Mouse (Mus musculus) spleen, adult 12 weeks (tissue): ENCODE data around the gene Jakmip3.

Source experiments
- DNase-seq: peaks from one replicate; pipeline ENCODE4 v3.0.0; 2022; ENCODE audit warnings: low spot score

Jakmip3 gene

DNA sequence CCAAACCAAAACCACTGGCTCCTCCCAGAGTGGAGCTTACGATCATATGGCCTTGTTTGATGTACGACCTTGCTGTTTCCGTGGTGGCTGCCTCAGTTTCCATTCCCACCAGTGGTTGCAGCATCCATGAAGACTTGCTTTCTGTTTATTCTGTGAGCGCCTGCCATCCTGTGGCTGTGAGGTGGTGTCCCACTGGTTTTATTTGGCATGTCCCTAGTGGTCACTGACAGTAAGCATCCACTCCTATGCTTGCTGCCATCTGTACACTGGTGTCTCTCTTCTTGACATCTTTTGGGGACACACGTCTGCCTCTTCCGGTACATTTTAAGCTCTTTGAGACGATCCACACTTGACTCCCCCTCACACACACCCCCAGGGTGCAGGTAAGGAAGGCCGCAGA, 7.2 kb downstream of the Jakmip3 start:
- no peak for DNase-seq

DNA sequence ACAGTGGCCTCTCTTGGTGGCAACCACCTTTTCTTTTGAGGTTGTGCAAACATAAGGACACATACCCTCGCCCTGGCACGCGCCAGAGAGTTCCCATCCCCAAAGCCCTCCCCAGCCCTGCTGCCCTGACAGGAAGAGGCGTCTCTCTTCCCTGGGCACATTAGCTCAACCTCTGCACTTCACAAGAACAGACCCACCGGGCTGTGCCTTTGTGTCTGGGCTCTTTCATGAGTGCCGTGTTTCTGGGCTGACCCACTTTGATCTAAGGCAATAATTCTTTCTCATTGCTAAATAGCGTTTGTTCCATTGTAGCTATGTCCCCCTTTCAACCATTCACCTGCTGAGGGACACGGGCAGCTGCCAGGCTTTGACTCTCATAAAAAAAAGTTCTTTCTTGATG, 7.8 kb downstream of the Jakmip3 start:
- DNase-seq = no peak

DNA sequence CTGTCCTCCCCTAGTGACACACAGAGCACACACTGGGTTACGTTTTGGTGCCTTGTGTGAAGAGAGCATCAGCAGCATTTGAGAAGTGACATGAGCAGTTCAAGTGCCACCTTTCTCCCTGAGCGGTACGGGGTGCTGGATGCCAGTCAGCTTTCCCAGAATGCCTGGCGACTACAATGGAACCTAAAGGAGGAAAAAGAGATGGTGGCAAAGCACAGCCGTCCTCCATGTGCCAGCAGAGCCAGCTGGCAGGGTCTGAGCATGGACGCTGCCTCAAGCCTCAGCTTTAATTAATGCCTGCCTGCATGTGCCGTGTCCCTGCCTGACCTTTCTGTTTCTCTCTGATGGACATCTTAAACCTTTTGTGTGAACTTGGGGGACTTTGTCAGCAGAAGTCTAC, 15.3 kb downstream of the Jakmip3 start:
- DNase-seq = no peak

DNA sequence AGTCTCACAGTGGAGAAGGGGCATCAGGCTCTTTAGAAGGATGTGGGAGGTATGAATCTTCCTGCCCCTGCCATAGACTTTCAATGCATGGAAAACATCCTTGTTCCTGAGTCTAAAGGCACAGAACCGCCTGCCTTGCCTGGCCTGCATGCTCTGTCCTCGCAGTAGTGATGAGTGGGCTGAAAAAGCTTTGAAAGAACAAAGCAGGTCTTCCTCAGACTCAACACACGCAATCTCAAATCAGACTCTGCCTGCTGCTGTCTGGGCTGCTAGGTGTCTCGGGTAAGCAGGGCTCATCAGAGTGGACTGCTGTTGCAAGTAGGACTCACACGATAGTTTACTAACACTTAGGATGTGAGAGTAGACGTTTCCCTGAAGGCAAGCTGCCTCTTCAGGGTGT, 16.6 kb downstream of the Jakmip3 start:
- DNase-seq = no peak

DNA sequence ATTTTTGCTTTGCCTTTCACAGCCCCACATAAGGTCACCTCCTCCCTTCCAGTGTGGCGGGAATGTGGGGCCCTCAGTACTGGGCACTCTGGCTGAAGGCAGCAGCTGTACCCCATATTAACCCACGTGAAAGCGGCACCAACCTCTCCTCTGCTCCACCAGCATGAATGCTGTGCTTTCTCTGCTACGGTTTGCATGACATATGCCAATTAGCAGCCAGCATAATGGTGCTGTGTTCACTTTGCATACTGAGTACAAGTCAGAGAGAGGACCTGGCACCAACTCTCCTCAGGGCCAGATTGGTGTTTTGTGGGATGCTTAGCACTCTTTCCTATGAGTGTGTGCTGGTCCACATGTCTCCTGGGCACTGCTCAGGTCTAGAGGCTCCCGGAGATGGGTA, 19.2 kb downstream of the Jakmip3 start:
- no peak for DNase-seq

DNA sequence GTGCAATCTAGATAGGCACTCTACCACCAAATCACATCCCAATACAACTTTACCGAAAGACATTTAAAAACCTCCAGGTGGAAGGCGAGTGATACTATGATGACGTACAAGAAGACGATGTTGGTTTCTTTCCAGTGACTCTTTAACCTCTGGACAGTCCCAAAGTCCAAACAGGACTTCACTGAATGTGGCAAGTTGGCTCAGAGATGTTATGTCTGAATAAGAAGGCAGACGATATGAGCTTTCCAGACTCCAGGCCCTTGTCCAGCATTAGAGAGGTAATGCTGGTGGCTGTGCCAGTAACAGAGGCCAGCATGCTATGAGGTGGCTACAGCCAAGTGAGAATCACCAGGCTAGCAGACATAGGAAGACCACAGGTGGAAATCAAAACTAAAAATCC, 23.2 kb downstream of the Jakmip3 start:
- no peak for DNase-seq

DNA sequence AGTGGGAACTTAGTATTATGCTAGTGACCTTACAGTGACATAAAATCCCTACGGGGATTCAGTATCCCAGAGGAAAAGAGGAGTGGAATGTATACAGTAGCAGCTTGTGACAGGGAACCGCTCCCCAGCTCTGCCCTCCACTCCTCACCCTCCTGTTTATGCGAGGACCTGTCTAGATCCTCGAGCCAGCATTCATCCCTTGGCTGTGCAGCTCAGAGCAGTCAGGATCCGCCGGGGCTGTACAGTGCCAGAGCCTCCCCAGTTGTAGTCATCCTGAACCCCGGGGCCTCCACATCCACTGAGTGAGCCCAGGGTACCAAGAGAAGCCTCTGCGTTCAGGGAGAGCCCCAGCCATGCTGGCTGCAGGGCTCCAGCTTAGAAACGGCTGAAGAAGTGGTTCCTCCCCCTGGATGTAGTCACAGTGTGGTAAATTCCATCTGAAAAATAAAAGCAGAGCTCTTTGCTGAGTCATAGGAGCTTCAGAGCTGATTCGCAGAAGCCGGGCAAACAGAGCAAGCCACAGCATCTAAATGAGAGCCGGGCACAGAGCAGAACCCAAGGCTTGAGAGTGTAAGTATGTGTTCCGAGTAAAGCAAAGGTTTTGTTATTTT, 27.6 kb downstream of the Jakmip3 start:
- no peak for DNase-seq

DNA sequence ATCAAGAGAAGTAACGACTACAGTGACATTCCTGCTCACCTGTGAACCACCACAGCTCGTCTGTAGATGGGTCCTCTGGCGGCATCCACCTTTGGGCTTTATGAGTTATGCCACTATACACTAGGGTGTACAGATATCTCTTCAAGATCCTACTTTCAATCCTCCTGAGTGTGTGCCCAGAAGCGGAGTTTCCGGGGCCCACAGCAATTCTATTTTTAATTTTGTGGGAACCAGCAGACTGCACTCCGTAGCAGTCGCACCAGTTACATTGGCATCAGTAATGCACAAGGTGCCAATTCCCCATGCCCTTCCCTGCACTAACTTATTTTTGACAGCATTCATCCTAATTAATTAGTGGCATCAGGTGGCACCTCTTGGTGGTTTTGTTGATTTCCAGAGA, 37.0 kb downstream of the Jakmip3 start:
- DNase-seq = no peak

DNA sequence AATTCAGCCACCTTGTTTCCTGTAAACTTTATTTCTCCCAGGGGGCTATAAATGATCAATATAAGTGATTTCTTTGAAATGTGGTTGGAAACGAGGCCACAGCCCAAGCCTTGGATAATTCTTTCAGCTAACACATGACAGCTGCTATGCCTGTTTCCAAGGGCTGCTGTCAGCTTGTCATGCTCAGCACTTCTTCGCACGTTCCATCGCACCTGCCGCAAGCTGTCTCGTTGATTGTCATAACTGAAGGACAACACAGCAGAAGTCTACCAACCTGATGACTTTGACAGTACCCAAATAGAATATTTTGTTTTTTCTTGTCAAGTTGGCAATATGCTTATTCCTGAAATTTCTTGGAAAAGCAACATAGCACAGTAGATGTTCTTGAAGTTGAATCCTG, 44.0 kb downstream of the Jakmip3 start:
- no peak for DNase-seq

DNA sequence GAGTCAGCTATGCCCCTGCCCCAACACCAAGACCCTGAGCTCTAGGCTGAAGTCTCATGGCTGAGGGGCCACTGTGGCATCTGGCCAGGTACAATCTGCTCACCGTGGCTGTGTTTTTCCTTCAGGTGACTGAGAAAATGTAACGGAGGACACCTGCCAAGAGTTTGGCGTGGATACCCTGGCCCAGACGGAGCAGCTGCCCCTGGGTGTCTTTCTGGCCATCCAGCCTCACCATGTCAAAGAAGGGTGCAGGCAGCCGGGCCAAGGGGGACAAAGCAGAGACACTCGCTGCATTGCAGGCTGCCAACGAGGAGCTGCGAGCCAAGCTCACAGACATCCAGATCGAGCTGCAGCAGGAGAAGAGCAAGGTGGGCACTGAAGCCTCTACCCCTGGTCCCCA, 48.6 kb downstream of the Jakmip3 start:
- no peak for DNase-seq

DNA sequence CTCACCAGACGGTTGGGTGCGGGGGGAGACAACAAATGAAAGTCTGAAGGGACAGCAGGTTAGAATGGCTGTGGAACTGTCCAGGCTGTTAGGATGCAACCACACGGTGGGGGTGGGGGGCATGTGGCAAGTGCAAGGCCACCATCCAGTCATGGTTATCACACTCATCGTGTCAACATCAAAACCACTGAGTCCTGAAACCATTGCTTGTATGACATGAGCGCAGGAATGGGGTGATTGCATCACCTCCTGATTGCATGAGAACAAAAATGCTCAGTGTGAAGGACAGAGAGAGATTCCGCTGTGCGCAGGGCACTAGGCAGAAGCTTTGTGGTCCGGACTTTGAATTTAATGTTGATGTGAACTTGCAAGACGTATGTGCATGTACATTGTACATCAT, 62.2 kb downstream of the Jakmip3 start:
- no peak for DNase-seq

DNA sequence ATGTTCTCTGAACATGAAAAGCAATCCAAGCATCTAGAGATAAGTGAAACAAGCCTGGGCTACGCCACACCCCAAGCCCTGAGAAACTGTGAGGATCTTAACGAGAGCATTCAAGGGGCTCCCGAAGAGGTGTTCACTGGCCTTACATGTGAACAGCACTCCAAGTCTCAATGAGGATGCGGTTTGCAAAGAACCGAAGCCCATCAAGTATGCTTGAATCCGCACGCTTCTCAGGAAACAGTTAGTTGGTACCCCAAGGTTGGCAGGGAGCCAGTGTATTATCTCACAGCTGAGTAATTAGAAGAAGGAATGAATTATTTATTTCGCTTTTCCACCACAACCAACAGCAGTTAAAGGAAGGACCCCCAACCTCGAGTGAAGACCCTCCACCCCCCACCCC, 62.7 kb downstream of the Jakmip3 start:
- DNase-seq = no peak

DNA sequence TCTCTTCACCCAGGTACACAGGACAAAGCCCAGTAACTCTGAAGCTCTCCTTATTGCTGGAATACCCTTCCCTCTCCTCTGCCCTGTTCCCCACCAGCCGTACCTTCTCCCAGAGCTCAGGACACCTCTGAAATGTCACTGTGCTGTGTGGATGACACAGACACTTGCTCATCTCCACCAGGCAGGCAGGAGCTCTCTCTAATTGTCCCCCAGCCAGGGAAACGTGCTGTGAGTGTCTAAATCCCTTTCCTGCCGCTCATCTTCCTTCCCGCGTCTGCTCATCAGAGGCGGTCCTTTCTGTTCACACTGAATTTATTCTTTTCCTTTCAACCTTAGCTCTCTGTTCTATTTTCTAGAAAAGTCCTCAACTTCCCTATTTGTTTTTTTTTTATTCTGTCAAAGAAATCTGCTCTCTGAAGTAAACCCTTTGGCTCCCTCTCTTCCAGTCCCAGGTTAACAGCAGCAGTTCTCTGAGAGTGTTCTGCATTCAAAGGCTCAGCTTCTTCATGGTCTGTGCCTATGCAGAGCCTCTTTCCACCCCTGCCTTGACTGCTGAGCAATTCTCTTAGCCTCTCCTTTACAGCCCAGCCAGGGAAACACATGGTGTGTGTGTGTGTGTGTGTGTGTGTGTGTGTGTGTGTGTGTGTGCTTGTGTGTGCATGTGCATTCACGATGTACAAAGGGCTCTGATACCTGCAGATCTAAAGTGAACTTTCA, 69.4 kb downstream of the Jakmip3 start:
- no peak for DNase-seq

DNA sequence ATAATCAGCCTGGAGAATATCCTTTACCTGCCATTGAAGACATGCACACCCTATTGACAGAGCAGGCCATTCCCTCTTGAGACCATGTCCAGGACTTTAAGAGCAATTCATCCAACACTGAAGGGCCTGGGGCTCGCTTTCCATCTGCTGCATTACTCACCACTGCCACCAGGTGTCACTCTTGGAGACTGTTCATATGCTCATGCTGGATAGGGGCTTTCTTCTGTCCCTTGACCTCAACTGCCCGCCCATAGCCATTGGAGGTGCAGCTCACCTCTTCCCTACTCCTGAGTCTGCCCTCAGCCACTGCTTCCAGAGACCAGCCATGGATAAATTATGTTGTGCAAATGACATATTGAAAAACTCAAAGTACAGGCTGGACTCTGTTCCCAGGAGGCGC, 70.5 kb downstream of the Jakmip3 start:
- DNase-seq = peak; percentile 10

DNA sequence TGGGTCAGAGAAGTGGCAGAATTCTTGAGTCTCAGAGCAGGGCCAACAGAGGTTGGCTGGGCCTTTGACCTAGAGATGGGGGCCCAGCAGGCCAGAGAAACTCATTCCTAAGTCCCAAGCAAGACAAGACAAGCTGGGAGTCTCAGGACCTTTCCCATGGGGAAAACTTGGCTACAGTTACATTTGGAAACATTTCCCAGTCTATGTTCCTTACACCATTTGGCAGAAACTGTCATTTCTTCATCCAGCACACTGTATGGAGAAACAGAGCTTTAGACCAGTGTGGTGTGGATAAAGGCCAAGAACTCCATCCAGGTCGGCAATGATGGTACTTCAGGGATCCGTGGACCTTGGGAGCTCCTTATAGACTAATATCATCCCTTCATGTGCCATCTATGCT, 71.1 kb downstream of the Jakmip3 start:
- no peak for DNase-seq

DNA sequence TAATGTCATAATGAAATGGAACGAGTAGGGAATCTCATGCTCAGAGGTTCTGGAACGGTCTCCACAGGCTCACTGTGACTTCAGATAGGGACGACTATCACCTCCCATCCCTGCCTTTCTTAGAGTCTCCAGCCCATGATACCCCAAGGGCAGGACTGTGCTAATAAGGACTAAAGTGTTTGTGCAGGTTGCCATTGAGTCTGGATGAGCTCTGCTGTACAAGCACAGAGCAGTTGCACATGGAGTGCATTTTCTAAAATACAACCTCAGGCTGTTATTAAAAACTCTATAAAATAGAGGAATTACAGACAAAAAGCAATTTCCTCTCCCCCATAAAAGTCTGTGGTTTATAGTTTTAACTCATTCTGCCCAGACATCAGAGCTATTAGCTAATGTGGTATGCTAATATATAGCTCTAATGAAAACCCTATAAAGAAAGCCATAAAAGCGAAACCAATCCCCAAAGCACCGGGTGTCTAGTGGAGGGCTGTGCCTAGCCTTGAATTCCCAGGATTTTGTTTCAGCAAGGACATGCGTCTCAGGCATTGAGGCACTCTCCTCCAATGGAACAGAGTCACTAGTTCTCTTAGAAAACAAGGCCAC, 72.3 kb downstream of the Jakmip3 start:
- no peak for DNase-seq

DNA sequence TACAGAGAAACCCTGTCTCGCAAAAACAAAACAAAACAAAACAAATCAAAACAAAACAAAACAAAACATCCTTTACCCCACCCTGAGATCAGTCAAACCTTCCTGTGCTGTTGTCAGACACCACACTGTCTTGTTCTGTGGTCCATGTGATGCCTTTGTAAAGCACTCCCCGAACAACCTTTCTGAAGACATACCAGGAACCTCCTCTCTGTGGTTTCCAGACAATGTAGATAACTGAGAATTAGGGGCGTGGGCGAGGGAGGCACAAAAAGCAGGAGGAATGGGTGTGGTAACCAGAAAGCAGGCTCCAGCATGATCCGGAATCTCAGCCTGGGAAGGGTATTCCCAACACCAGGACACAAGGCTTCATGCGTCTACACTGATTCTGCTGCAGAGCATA, 74.6 kb downstream of the Jakmip3 start:
- no peak for DNase-seq

DNA sequence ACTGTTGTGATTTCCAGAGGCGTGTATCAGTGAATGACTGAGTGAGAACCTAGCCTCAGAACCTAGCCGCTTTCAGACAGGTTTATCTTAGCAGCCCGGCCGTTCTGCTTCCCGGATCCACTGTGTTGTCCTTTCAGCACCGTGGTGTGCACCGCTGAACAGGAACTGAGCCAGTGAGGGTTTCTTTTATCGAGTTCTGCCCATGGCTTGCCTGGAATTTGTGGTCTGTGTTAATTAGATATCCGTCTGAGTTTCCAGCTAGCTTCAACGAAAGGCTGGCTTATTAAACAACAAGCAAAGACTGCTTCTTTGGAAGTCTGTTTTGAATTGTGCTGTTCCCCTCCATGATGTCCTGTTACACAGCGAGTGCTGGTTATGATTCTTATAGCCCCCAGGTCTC, 75.8 kb downstream of the Jakmip3 start:
- DNase-seq = no peak

DNA sequence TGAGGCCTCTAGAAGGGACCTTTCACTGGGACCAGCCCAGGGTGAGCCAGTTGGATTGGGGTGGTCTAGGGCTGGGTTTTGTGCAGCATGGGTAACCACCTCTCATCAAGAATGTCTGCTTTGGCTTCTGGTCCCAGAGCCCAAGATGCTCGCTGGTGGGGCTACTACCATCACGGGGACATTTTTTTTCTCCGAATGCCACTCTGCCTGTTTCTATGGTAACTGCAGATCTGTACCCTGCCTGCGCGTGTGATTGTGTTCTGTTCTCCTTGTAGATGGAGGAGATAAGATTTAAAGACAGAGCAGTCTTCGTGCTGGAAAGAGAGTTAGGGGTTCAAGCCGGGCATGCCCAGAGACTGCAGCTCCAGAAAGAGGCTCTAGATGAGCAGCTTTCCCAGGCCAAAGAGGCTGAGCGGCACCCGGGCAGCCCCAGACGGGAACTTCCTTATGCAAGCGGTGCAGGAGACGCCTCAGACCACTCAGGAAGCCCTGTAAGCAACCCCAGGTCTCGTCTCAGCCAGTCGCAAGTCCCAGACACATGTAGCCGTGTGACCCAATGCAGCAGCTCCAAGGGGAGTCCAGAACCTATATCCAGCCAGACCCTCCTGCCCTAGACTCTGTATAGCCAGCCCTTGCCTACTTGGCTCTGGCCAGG, 76.8 kb downstream of the Jakmip3 start:
- DNase-seq = no peak

DNA sequence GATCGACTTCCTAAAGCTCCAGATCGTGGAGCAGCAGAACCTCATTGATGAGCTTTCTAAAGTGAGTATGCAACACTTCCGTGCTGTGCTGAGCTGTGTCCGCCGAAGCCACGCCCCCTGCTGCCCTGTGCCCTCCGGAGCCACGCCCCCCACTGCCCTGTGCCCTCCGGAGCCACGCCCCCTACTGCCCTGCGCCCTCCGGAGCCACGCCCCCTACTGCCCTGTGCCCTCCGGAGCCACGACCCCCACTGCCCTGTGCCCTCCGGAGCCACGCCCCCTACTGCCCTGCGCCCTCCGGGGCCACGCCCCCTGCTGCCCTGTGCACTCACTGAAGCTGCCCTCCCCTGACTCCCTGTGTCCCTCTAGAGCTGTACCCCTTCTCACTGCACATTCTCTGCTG, 80.4 kb downstream of the Jakmip3 start:
- no peak for DNase-seq

DNA sequence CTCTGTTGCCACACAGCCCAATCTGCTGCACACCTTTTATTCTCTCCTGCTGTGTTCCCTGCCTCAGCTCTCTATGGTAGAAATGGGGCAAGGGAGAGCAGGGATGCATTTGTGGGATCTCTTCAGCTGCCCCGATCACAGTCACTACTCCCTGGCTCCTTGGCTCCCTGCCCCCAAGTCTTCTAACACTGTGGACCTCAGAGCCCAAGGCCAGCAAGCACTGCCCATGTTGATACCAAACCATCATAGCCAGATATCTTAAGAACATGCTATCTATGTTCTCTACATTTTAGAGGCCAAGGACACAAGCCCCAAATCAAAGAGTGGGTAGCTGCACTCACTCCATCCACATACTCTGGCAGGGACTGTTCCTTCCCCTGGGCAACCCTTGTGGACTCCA, 80.8 kb downstream of the Jakmip3 start:
- no peak for DNase-seq

DNA sequence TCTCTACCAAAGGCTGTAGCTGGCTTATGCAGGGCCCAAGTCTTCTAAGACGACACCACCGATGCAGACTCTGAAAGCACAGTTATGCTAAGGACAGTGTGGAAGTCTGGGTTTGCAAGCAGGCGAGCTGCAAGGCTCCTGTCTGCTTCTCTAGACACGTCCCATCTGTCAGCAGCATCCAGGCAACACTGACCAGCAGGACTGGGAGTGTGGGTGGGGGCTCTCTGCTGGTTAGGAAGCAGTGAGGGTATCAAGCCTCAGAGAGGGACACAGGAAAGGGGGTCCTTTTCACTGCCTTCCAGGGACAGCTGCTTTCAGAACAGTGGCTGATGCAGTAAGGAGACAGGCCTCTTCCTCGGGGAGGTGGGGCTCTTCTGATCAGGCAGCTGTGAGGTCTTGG, 86.6 kb downstream of the Jakmip3 start:
- DNase-seq = no peak

DNA sequence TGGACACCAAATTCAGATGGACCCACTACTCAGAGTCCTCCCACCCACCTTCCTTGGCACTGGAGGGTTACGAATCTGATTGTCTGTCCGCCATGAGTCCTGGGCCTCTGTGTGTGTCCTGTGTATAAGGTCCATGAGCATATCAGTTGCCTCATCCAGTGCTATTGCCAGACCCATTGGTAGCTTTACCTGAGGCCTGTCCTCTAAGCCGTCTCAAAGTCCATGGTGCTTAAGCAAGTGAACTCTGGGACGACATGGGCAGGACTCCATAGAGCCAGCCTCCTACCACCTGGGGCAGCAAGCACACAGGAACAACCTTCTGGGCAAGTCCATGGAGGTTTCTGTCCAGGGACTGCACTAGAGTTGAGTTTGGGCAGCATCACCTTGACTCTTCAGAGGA, 90.7 kb downstream of the Jakmip3 start:
- DNase-seq = no peak
